Mouse (Mus musculus) C3H10T1/2 (cell line): ENCODE results near the gene Srp14. TPM values are rescaled to one million over a fixed set of nuclear protein-coding genes. Genes with fewer than 3 reads are reported as not detected.

ENCODE experiments used
- polyA plus RNA-seq, 2 experiments: library from polyadenylated mRNA; unstranded; fragments of >200 nt; fragmentation: generic; extraction: Trizol; gene quantifications; one replicate each; pipeline ENCODE4 v1.2.1; 2012; ENCODE audit warnings: missing spikeins in 2 of 2

Gene Srp14
- polyA plus RNA-seq: 100 to 1,000 TPM in 1 of 2 experiments, 10 to 100 TPM in 1; 76.6 to 215 TPM

DNA sequence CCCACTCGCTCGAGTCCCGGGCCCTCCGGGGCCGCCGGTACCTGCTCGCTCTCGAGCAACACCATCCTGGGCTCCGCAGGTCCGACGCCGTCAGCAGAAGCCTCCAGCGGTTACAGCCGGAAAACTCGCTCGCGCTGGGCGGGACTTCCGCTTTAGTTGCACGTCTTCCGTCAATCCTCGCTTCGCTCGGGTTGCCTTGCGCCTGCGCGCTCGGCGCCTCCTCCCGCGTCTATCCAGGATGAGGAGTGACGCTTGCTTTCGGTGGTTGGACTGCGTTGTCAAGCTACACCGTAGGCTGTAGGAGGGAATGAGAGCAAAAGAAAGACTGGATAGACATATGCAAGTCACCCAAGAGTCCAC lies at the start of gene Srp14:
Srp14 (minus strand) TSS at position 162 of the 360 bp plus-strand sequence.

Other genes with a start within 250 kb of the Srp14 start
- gene Fsip1, start 222.7 kb downstream of the Srp14 start, polyA plus RNA-seq: under 1 TPM in 1 of 2 experiments, not detected in 1; 0.04 TPM
- under 1 TPM; 0.02 to 0.06 TPM for gene Gpr176, start 106.3 kb downstream of the Srp14 start, polyA plus RNA-seq
- 1 to 10 TPM in 1 of 2 experiments, under 1 TPM in 1; 0.70 to 6.5 TPM for gene Eif2ak4, start 91.1 kb downstream of the Srp14 start, polyA plus RNA-seq
- 10 to 100 TPM in 1 of 2 experiments, under 1 TPM in 1; 0.16 to 12.2 TPM for gene Bmf, start 70.0 kb upstream of the Srp14 start, polyA plus RNA-seq
- 10 to 100 TPM in 1 of 2 experiments, 1 to 10 TPM in 1; 8.9 to 54.1 TPM for gene Bub1b, start 118.5 kb upstream of the Srp14 start, polyA plus RNA-seq
- under 1 TPM in 1 of 2 experiments, not detected in 1; 0.15 TPM for gene Pak6, start 183.6 kb upstream of the Srp14 start, polyA plus RNA-seq
- gene Ankrd63, start 224.3 kb upstream of the Srp14 start, polyA plus RNA-seq: under 1 TPM in 1 of 2 experiments, not detected in 1; 0.01 TPM
- gene Plcb2, start 248.7 kb upstream of the Srp14 start, polyA plus RNA-seq: under 1 TPM in 1 of 2 experiments, not detected in 1; 0.07 TPM